Mouse (Mus musculus): ENCODE results near the gene Akap12. TPM values are rescaled to one million over a fixed set of nuclear protein-coding genes. Genes with fewer than 3 reads are reported as not detected.

The Akap12 gene
- polyA plus RNA-seq, 1 experiment: not detected

DNA sequence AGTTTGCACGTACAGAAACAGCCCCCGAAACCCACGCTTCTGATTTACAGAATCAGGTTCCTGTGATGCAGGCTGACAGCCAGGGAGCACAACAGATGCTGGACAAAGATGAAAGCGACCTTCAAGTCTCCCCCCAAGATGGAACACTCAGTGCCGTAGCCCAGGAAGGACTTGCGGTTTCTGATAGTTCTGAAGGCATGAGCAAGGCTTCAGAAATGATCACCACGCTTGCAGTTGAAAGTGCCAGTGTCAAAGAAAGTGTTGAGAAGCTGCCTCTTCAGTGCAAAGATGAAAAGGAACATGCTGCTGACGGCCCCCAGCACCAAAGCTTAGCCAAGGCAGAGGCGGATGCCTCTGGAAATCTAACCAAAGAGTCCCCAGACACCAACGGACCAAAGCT is 91.3 kb downstream of the Akap12 start:
- Histone ChIP-seq H3K27ac (ENCODE audit: insufficient read depth, low read depth, low read length) (no peak overlapping the region), H3K4me3 (ENCODE audit: insufficient read depth, low read depth, low read length) (no peak overlapping the region), H3K4me1 (ENCODE audit: control insufficient read depth, insufficient read depth, low read length) (no peaks in the 10 kb centered on the region; the same call in 1 of the 2 replicates)
- TF ChIP-seq POLR2A (IDR thresholded peaks at IDR 0.05; ENCODE audit: insufficient read depth, low read depth, low read length): no peak
- TF ChIP-seq CTCF (IDR thresholded peaks at IDR 0.05; ENCODE audit: insufficient read depth, low read depth, low read length): no peak
- 90% methylated on average over 10 of the region's 10 CpGs for WGBS

DNA sequence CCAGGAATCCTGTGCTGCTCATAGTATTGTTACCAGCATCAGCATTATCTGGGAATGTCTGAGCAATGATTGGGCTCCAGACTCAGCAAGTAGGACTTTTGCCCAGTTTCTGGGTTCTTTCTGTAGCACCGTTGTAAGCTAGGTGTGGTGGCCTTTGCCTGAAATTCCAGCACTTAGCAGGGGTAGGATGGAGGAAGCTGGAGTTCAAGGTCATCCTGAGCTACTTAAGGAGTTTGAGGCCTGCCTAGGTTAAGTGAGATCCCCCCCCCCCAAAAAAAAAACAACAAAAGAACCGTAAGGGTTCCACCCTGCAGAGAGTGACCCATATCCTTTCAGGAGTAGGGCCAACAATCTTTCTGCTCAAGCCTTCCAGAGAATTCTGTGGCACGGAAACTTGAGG is 98.4 kb downstream of the Akap12 start:
- Histone ChIP-seq H3K27ac (ENCODE audit: insufficient read depth, low read depth, low read length) (no peak overlapping the region), H3K4me1 (ENCODE audit: control insufficient read depth, insufficient read depth, low read length) (no peaks in the 10 kb centered on the region), H3K4me3 (ENCODE audit: insufficient read depth, low read depth, low read length) (no peak overlapping the region)
- 78% methylated on average over 3 of the region's 3 CpGs for WGBS
- TF ChIP-seq CTCF (IDR thresholded peaks at IDR 0.05; ENCODE audit: insufficient read depth, low read depth, low read length) (no peak), POLR2A (IDR thresholded peaks at IDR 0.05; ENCODE audit: insufficient read depth, low read depth, low read length) (no peak)

DNA sequence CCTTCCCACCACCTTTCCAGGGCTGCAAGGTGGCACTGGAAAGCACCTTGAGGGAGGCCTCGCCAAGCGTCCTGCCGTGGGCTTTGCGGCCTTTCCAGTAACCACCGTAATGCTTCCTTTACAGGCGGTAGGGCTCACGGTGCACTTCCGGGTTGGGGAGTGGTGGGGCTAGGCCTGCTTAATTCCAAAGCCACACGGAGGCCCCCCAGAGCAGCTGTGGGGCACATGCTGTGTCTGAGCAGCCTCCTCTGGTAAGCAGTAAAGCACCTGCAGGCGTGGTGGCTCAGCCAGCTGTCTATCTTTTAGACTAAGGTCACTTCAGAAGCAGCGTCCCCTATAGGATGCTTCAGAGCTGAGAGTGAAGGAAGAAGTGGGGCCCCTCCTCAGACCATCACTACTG is 103.9 kb downstream of the Akap12 start:
- WGBS: 87% methylated on average over 11 of the region's 11 CpGs
- Histone ChIP-seq H3K27ac (ENCODE audit: insufficient read depth, low read depth, low read length) (no peak overlapping the region), H3K4me1 (ENCODE audit: control insufficient read depth, insufficient read depth, low read length) (no peaks in the 10 kb centered on the region; the same call in 1 of the 2 replicates), H3K4me3 (ENCODE audit: insufficient read depth, low read depth, low read length) (no peak overlapping the region)
- no peak for TF ChIP-seq POLR2A (IDR thresholded peaks at IDR 0.05; ENCODE audit: insufficient read depth, low read depth, low read length)
- no peak for TF ChIP-seq CTCF (IDR thresholded peaks at IDR 0.05; ENCODE audit: insufficient read depth, low read depth, low read length)

DNA sequence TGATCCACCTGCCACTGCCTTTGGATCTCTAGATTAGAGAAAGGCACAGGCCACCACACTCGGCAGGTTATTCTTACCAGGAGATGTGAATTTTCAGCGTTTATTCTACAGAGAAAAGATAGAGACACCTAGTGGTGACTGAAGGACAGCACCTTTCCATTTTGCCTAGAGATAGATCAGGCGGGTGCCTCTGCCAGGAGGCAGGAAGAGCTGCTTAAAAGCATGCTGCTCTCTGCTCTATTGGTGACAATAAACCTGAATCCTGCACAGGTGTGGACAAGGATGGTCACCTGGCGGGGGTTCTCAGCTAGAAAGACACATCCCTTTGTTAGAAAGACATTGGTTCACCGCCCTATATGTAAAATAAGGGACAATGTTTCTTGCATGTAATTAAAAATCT is 105.8 kb downstream of the Akap12 start:
- Histone ChIP-seq H3K27ac (ENCODE audit: insufficient read depth, low read depth, low read length) (no peak overlapping the region), H3K4me3 (ENCODE audit: insufficient read depth, low read depth, low read length) (no peak overlapping the region), H3K4me1 (ENCODE audit: control insufficient read depth, insufficient read depth, low read length) (no peaks in the 10 kb centered on the region; the same call in 1 of the 2 replicates)
- WGBS: 43% methylated on average over 5 of the region's 5 CpGs
- no peak for TF ChIP-seq POLR2A (IDR thresholded peaks at IDR 0.05; ENCODE audit: insufficient read depth, low read depth, low read length)
- no peak for TF ChIP-seq CTCF (IDR thresholded peaks at IDR 0.05; ENCODE audit: insufficient read depth, low read depth, low read length)

DNA sequence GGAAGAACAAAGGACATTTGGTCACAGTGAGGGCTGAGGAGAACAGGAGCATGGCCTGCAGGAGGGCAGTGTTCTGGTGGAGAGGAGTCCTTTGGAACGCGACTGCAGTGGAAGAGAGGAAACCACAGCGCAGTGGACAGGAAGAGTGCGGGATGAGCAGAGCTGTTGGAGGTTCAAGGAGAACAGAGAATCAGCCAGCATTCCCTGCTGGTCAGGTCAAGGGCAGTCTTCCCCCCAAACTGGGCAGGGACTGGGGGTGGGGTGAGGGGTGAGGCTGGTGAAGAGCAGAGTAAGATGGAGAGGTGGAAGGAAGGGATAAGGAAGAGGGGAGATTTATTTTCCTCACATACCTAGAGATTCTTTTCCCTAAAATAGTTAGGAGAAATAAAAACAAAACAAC is 107.4 kb downstream of the Akap12 start:
- Histone ChIP-seq H3K4me1 (ENCODE audit: control insufficient read depth, insufficient read depth, low read length) (no peaks in the 10 kb centered on the region; the same call in 1 of the 2 replicates), H3K27ac (ENCODE audit: insufficient read depth, low read depth, low read length) (no peak overlapping the region), H3K4me3 (ENCODE audit: insufficient read depth, low read depth, low read length) (no peak overlapping the region)
- TF ChIP-seq POLR2A (IDR thresholded peaks at IDR 0.05; ENCODE audit: insufficient read depth, low read depth, low read length) (no peak), CTCF (IDR thresholded peaks at IDR 0.05; ENCODE audit: insufficient read depth, low read depth, low read length) (no peak)
- 91% methylated on average over 4 of the region's 4 CpGs for WGBS

DNA sequence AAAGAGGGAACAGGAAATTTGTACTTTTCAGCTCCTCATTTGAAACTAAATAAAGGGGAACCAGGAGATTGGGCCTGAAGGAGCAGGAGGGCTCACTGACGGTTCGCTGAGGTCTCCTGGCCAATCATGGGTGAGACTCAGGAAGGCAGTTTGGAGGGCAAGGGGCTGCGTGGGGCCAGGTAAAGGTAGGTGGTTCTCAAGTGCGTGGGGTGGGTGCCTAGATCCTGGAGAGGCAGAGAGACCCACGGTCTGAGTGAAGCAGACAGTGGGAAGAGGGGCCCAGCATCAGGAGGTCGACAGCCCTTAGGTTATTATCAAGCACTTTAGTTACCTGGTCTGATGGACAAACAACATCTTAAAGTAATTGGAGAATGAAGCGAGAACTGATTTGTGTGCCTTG is 108.1 kb downstream of the Akap12 start:
- no peak overlapping the region for H3K4me3 ChIP-seq (ENCODE audit: insufficient read depth, low read depth, low read length)
- TF ChIP-seq POLR2A (IDR thresholded peaks at IDR 0.05; ENCODE audit: insufficient read depth, low read depth, low read length) (no peak), CTCF (IDR thresholded peaks at IDR 0.05; ENCODE audit: insufficient read depth, low read depth, low read length) (no peak)
- 94% methylated on average over 7 of the region's 7 CpGs for WGBS
- no peaks in the 10 kb centered on the region; the same call in 1 of the 2 replicates for H3K4me1 ChIP-seq (ENCODE audit: control insufficient read depth, insufficient read depth, low read length)
- no peak overlapping the region for H3K27ac ChIP-seq (ENCODE audit: insufficient read depth, low read depth, low read length)

DNA sequence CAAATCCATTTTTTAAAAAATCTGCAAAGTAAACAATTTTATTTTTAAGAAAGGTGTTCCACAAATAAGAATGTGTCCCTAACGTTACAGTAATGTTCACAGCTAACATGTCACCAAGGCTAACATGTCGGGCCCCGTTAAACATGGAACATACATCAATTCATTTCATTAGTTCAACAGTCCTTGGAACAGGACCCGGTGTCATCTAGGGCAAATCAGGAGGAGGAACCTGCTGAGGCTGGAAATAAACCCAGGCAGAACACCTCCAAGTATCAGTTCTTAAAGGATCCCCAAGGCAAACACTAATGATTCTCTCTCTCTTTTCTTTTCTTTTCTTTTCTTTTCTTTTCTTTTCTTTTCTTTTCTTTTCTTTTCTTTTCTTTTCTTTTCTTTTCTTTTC is 108.6 kb downstream of the Akap12 start:
- TF ChIP-seq CTCF (IDR thresholded peaks at IDR 0.05; ENCODE audit: insufficient read depth, low read depth, low read length) (no peak), POLR2A (IDR thresholded peaks at IDR 0.05; ENCODE audit: insufficient read depth, low read depth, low read length) (no peak)
- H3K4me1 ChIP-seq (ENCODE audit: control insufficient read depth, insufficient read depth, low read length): no peaks in the 10 kb centered on the region; the same call in 1 of the 2 replicates
- H3K27ac ChIP-seq (ENCODE audit: insufficient read depth, low read depth, low read length): no peak overlapping the region
- H3K4me3 ChIP-seq (ENCODE audit: insufficient read depth, low read depth, low read length): no peak overlapping the region
- WGBS: 88% methylated on average over 4 of the region's 4 CpGs

DNA sequence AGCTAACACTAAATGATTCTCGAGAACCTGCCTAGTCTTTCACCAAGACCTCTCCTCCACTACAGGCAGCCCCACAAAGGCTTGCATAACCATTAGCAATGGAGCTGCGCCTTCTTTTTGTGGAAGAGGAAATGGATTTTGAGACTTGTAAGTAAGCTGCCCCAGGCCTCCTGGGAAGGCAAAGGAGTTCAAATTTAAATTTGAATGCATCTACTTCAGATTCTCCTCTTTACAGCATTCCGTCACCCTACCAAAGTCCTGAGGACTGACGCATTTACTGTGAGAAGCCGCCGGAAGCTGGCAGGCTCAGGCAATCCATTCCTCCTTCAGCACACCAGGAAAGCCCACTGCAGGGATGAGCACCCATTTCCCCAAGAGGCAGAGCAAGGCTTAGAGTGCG is 109.1 kb downstream of the Akap12 start:
- Histone ChIP-seq H3K27ac (ENCODE audit: insufficient read depth, low read depth, low read length) (no peak overlapping the region), H3K4me1 (ENCODE audit: control insufficient read depth, insufficient read depth, low read length) (no peaks in the 10 kb centered on the region; the same call in 1 of the 2 replicates), H3K4me3 (ENCODE audit: insufficient read depth, low read depth, low read length) (no peak overlapping the region)
- TF ChIP-seq CTCF (IDR thresholded peaks at IDR 0.05; ENCODE audit: insufficient read depth, low read depth, low read length) (no peak), POLR2A (IDR thresholded peaks at IDR 0.05; ENCODE audit: insufficient read depth, low read depth, low read length) (no peak)
- WGBS: 59% methylated on average over 7 of the region's 7 CpGs

DNA sequence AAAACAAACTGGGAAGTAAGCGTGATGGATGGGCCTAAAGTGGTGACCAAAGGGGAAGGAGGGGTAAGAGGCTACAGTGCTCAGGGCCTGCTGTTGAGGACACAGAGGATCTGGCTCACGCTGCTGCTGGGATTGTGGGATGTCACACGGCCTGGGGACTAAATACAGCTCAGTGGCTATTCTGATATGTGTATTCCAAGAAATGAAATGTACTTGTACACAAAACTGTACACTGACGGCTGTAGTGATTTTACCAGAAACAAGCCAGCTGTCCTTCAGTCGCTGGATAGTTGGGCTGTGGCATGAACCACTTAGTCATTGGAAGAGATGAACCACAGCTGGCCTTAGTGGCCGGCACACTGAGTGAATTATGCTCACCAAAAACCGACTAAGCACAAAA is 110.3 kb downstream of the Akap12 start:
- Histone ChIP-seq H3K4me1 (ENCODE audit: control insufficient read depth, insufficient read depth, low read length) (no peaks in the 10 kb centered on the region; the same call in 1 of the 2 replicates), H3K4me3 (ENCODE audit: insufficient read depth, low read depth, low read length) (no peak overlapping the region), H3K27ac (ENCODE audit: insufficient read depth, low read depth, low read length) (no peak overlapping the region)
- no peak for TF ChIP-seq POLR2A (IDR thresholded peaks at IDR 0.05; ENCODE audit: insufficient read depth, low read depth, low read length)
- no peak for TF ChIP-seq CTCF (IDR thresholded peaks at IDR 0.05; ENCODE audit: insufficient read depth, low read depth, low read length)
- WGBS: 75% methylated on average over 7 of the region's 7 CpGs

DNA sequence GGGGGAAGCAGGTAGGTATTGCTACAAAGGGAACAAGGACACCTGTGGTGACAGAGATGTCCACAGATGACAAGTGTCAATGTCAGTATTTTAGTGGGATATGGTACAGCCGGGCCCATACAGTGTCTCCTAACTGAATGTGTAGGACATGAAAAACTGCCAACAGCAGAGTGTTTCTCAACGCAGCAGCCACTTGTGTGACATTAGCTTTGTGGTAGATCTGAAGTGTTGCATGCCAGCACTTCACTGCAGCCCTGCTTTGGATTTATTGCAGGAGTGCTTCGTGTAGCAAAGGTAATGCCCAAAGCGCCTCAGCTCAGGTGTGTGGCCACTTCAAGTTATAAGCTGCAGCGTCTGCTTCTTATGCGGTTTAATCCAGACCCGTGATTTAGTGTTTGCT is 110.8 kb downstream of the Akap12 start:
- H3K4me1 ChIP-seq (ENCODE audit: control insufficient read depth, insufficient read depth, low read length): no peaks in the 10 kb centered on the region; the same call in 1 of the 2 replicates
- no peak overlapping the region for H3K4me3 ChIP-seq (ENCODE audit: insufficient read depth, low read depth, low read length)
- TF ChIP-seq POLR2A (IDR thresholded peaks at IDR 0.05; ENCODE audit: insufficient read depth, low read depth, low read length): no peak
- TF ChIP-seq CTCF (IDR thresholded peaks at IDR 0.05; ENCODE audit: insufficient read depth, low read depth, low read length): no peak
- 87% methylated on average over 7 of the region's 7 CpGs for WGBS
- H3K27ac ChIP-seq (ENCODE audit: insufficient read depth, low read depth, low read length): no peak overlapping the region

All from olfactory bulb, adult 2 months (tissue).